Mouse (Mus musculus) intestine, embryonic 15.5 days (tissue): ENCODE data around the gene 6430531B16Rik. TPM values are rescaled to one million over a fixed set of nuclear protein-coding genes. Genes with fewer than 3 reads are reported as not detected.

Experiments used
- ATAC-seq: fragments of 200-750 bp; cut with Nextera tagmentation; 2 replicates; pipeline ENCODE4 v1.8.0; 2017; ENCODE audit warnings: moderate TSS enrichment, moderate library complexity
- H3K27ac ChIP-seq: fragments of 300-500 bp; sonication (generic); 2 replicates; pipeline ENCODE4 v1.5.1; 2015; ENCODE audit warnings: mild to moderate bottlenecking, inconsistent platforms
- H3K27me3 ChIP-seq: fragments of 300-500 bp; sonication (generic); replicated peaks from 2 replicates; pipeline ENCODE4 v1.6.1; 2015; ENCODE audit warnings: inconsistent platforms
- H3K36me3 ChIP-seq: fragments of 300-500 bp; sonication (generic); 2 replicates; pipeline ENCODE4 v1.6.1; 2015; ENCODE audit warnings: inconsistent platforms
- H3K4me1 ChIP-seq: fragments of 300-500 bp; sonication (generic); replicated peaks from 2 replicates; pipeline ENCODE4 v1.6.1; 2015; ENCODE audit warnings: inconsistent platforms
- H3K4me2 ChIP-seq: fragments of 300-500 bp; sonication (generic); replicated peaks from 2 replicates; pipeline ENCODE4 v1.6.1; 2015; ENCODE audit warnings: mild to moderate bottlenecking, inconsistent platforms
- H3K4me3 ChIP-seq: fragments of 300-500 bp; sonication (generic); replicated peaks from 2 replicates; pipeline ENCODE4 v1.5.1; 2015; ENCODE audit warnings: inconsistent platforms
- H3K9ac ChIP-seq: fragments of 300-500 bp; sonication (generic); 2 replicates; pipeline ENCODE4 v1.6.1; 2015; ENCODE audit warnings: inconsistent platforms
- H3K9me3 ChIP-seq: fragments of 300-500 bp; sonication (generic); 2 replicates; pipeline ENCODE4 v1.6.1; 2016; ENCODE audit warnings: inconsistent platforms
- WGBS: fragments of 180-500 bp; shearing (Covaris S2); methylation state at CpG from one replicate; pipeline ENCODE4 v1.1.7; 2015; 5-methylcytosine and 5-hydroxymethylcytosine counted together
- polyA plus RNA-seq: library from polyadenylated mRNA; unstranded; fragments of >200 nt; fragmentation: Nextera tagmentation; extraction: Ambion mirVana; gene quantifications from 2 replicates; pipeline ENCODE4 v1.2.1, GENCODE M21; 2015

Gene 6430531B16Rik
- polyA plus RNA-seq, 1 experiment from 2014 or later, result 0.15 TPM

- 0 out of 2 replicates have a peak, but pooled peaks cover 4% of the 10 kb centered on the region for H3K27me3 ChIP-seq
- H3K27ac ChIP-seq, result no peak overlapping the region
- 49% methylated on average over 5 of the region's 5 CpGs for WGBS
- no peak for ATAC-seq
- no peak overlapping the region for H3K4me3 ChIP-seq
- H3K9ac ChIP-seq, result no peak overlapping the region
- H3K36me3 ChIP-seq, result no peaks in the 10 kb centered on the region
- no peaks in the 10 kb centered on the region for H3K4me1 ChIP-seq
- no peaks in the 10 kb centered on the region for H3K9me3 ChIP-seq
- H3K4me2 ChIP-seq, result no peak overlapping the region
Measured at GRCm38 (mm10) chr7:139968428-139968827, 10.1 kb downstream of the 6430531B16Rik start.

- 26% methylated on average over 4 of the region's 4 CpGs for WGBS
- Histone ChIP-seq H3K4me1 (no peaks in the 10 kb centered on the region), H3K9ac (no peak overlapping the region), H3K9me3 (no peaks in the 10 kb centered on the region), H3K4me3 (no peak overlapping the region), H3K4me2 (no peak overlapping the region), H3K27me3 (0 out of 2 replicates have a peak, but pooled peaks cover 5% of the 10 kb centered on the region), H3K36me3 (no peaks in the 10 kb centered on the region), H3K27ac (no peak overlapping the region)
- ATAC-seq, result no peak
Measured at GRCm38 (mm10) chr7:139967175-139967574, 11.4 kb downstream of the 6430531B16Rik start.

- H3K9me3 ChIP-seq, result no peaks in the 10 kb centered on the region
- no peaks in the 10 kb centered on the region for H3K4me1 ChIP-seq
- H3K4me2 ChIP-seq, result no peak overlapping the region
- H3K27me3 ChIP-seq, result peaks cover 7% of the 10 kb centered on the region; the same call in 1 of the 2 replicates
- no peak overlapping the region for H3K27ac ChIP-seq
- no peak for ATAC-seq
- H3K4me3 ChIP-seq, result no peak overlapping the region
- H3K36me3 ChIP-seq, result no peaks in the 10 kb centered on the region
- H3K9ac ChIP-seq, result no peak overlapping the region
- 58% methylated on average over 4 of the region's 4 CpGs for WGBS
Measured at GRCm38 (mm10) chr7:139963814-139964213, 14.7 kb downstream of the 6430531B16Rik start.

- Histone ChIP-seq H3K9me3 (no peaks in the 10 kb centered on the region), H3K27me3 (peaks cover 3% of the 10 kb centered on the region; the same call in 1 of the 2 replicates), H3K4me2 (no peak overlapping the region), H3K4me1 (no peaks in the 10 kb centered on the region), H3K36me3 (no peaks in the 10 kb centered on the region), H3K27ac (no peak overlapping the region), H3K4me3 (no peak overlapping the region), H3K9ac (no peak overlapping the region)
- 85% methylated on average over 10 of the region's 10 CpGs for WGBS
- no peak for ATAC-seq
Measured at GRCm38 (mm10) chr7:139961141-139961540, 17.4 kb downstream of the 6430531B16Rik start.

- no peak overlapping the region for H3K4me2 ChIP-seq
- WGBS, result 17% methylated on average over 11 of the region's 11 CpGs
- H3K27me3 ChIP-seq, result peaks cover 3% of the 10 kb centered on the region; the same call in 1 of the 2 replicates
- no peaks in the 10 kb centered on the region for H3K9me3 ChIP-seq
- no peak for ATAC-seq
- no peaks in the 10 kb centered on the region for H3K4me1 ChIP-seq
- H3K9ac ChIP-seq, result no peak overlapping the region
- H3K36me3 ChIP-seq, result no peaks in the 10 kb centered on the region
- H3K4me3 ChIP-seq, result no peak overlapping the region
- no peak overlapping the region for H3K27ac ChIP-seq
Measured at GRCm38 (mm10) chr7:139957958-139958357, 20.6 kb downstream of the 6430531B16Rik start.

- no peak for ATAC-seq
- H3K4me3 ChIP-seq, result no peak overlapping the region
- H3K27me3 ChIP-seq, result peaks cover 3% of the 10 kb centered on the region; the same call in 1 of the 2 replicates
- H3K9me3 ChIP-seq, result no peaks in the 10 kb centered on the region
- H3K9ac ChIP-seq, result no peak overlapping the region
- no peaks in the 10 kb centered on the region for H3K36me3 ChIP-seq
- H3K4me2 ChIP-seq, result no peak overlapping the region
- 56% methylated on average over 11 of the region's 11 CpGs for WGBS
- no peak overlapping the region for H3K27ac ChIP-seq
- no peaks in the 10 kb centered on the region for H3K4me1 ChIP-seq
Measured at GRCm38 (mm10) chr7:139957437-139957836, 21.1 kb downstream of the 6430531B16Rik start.

GRCm38 (mm10) chr7:139956658-139957057 is 21.9 kb downstream of the 6430531B16Rik start:
- Histone ChIP-seq H3K9ac (no peak overlapping the region), H3K4me1 (no peaks in the 10 kb centered on the region), H3K27me3 (no peaks in the 10 kb centered on the region; the same call in 1 of the 2 replicates), H3K36me3 (no peaks in the 10 kb centered on the region), H3K27ac (no peak overlapping the region), H3K9me3 (no peaks in the 10 kb centered on the region), H3K4me3 (no peak overlapping the region), H3K4me2 (no peak overlapping the region)
- WGBS, result 72% methylated on average over 3 of the region's 3 CpGs
- ATAC-seq, result no peak

GRCm38 (mm10) chr7:139955505-139955904 is 23.1 kb downstream of the 6430531B16Rik start:
- no peaks in the 10 kb centered on the region for H3K4me1 ChIP-seq
- 86% methylated on average over 4 of the region's 4 CpGs for WGBS
- H3K4me2 ChIP-seq, result no peak overlapping the region
- no peak for ATAC-seq
- no peaks in the 10 kb centered on the region for H3K36me3 ChIP-seq
- H3K27ac ChIP-seq, result no peak overlapping the region
- no peaks in the 10 kb centered on the region for H3K9me3 ChIP-seq
- H3K27me3 ChIP-seq, result no peaks in the 10 kb centered on the region
- H3K4me3 ChIP-seq, result no peak overlapping the region
- no peak overlapping the region for H3K9ac ChIP-seq

GRCm38 (mm10) chr7:139951991-139952633 is 26.4 kb downstream of the 6430531B16Rik start:
- no peak overlapping the region for H3K27ac ChIP-seq
- peaks cover 3% of the 10 kb centered on the region; the same call in 1 of the 2 replicates for H3K4me1 ChIP-seq
- no peaks in the 10 kb centered on the region for H3K36me3 ChIP-seq
- H3K27me3 ChIP-seq, result peaks cover under 1% of the 10 kb centered on the region; the same call in 1 of the 2 replicates
- H3K4me2 ChIP-seq, result no peak overlapping the region
- WGBS, result 78% methylated on average over 6 of the region's 6 CpGs
- H3K4me3 ChIP-seq, result no peak overlapping the region
- H3K9ac ChIP-seq, result no peak overlapping the region
- no peaks in the 10 kb centered on the region for H3K9me3 ChIP-seq
- no peak for ATAC-seq

GRCm38 (mm10) chr7:139951079-139951478 is 27.5 kb downstream of the 6430531B16Rik start:
- Histone ChIP-seq H3K27me3 (peaks cover 7% of the 10 kb centered on the region), H3K4me1 (peaks cover 3% of the 10 kb centered on the region; the same call in 1 of the 2 replicates), H3K27ac (no peak overlapping the region), H3K36me3 (no peaks in the 10 kb centered on the region), H3K4me3 (peak overlapping the region; percentile 58), H3K9me3 (no peaks in the 10 kb centered on the region), H3K4me2 (peak overlapping the region; percentile 93), H3K9ac (peak overlapping the region; percentile 53)
- peak; percentile 67 for ATAC-seq
- WGBS, result 3% methylated on average over 16 of the region's 16 CpGs

- Histone ChIP-seq H3K27ac (0 out of 2 replicates have a peak overlapping the region, but pooled peaks have one; percentile 48), H3K9me3 (no peaks in the 10 kb centered on the region), H3K9ac (peak overlapping the region; percentile 53), H3K4me1 (peaks cover 3% of the 10 kb centered on the region; the same call in 1 of the 2 replicates), H3K4me2 (peak overlapping the region; percentile 93), H3K36me3 (no peaks in the 10 kb centered on the region), H3K4me3 (peak overlapping the region; percentile 58), H3K27me3 (peaks cover 14% of the 10 kb centered on the region)
- WGBS, result 1% methylated on average over 33 of the region's 33 CpGs
- ATAC-seq, result peak; percentile 88
Measured at GRCm38 (mm10) chr7:139950283-139950971, 28.1 kb downstream of the 6430531B16Rik start.

- H3K4me2 ChIP-seq, result peak overlapping the region; percentile 93
- H3K27ac ChIP-seq, result no peak overlapping the region
- peak; percentile 86 for ATAC-seq
- H3K4me1 ChIP-seq, result peaks cover 3% of the 10 kb centered on the region; the same call in 1 of the 2 replicates
- H3K4me3 ChIP-seq, result peak overlapping the region; percentile 58
- H3K36me3 ChIP-seq, result no peaks in the 10 kb centered on the region
- no peaks in the 10 kb centered on the region for H3K9me3 ChIP-seq
- peaks cover 19% of the 10 kb centered on the region for H3K27me3 ChIP-seq
- under 1% methylated on average over 15 of the region's 15 CpGs for WGBS
- H3K9ac ChIP-seq, result peak overlapping the region; percentile 53
Measured at GRCm38 (mm10) chr7:139949893-139950282, 28.7 kb downstream of the 6430531B16Rik start.
